Mouse (Mus musculus) CH12.LX (cell line): ENCODE data around the gene Tes3-ps. TPM values are rescaled to one million over a fixed set of nuclear protein-coding genes. Genes with fewer than 3 reads are reported as not detected.

Source experiments
- DNase-seq: peaks from one replicate; pipeline ENCODE4 v3.0.0-alpha.2; 2013; ENCODE audit errors: extremely low read depth
- H3K27ac ChIP-seq: 2 replicates; pipeline ENCODE4 v1.5.1; 2012; ENCODE audit warnings: low read depth, mild to moderate bottlenecking, control low read depth, moderate library complexity; ENCODE audit not compliant: insufficient read depth
- H3K27me3 ChIP-seq: replicated peaks from 2 replicates; pipeline ENCODE3; 2012; ENCODE audit warnings: inconsistent platforms
- H3K36me3 ChIP-seq, 2 experiments: replicated peaks in 1 of 2; 2 replicates each; pipeline versions ENCODE3 to v1.6.1; 2012; ENCODE audit warnings: inconsistent platforms in 1 of 2, low read length in 1 of 2, mild to moderate bottlenecking in 1 of 2, mixed read lengths in 1 of 2, moderate library complexity in 1 of 2; ENCODE audit not compliant: control insufficient read depth in 1 of 2, insufficient read depth in 1 of 2
- H3K4me1 ChIP-seq, 2 experiments: 2 replicates each; pipeline ENCODE4 v1.6.1; 2012; ENCODE audit warnings: inconsistent platforms in 1 of 2, moderate library complexity in 1 of 2; ENCODE audit not compliant: insufficient read depth in 2 of 2, control insufficient read depth in 1 of 2
- H3K4me2 ChIP-seq: 2 replicates; pipeline ENCODE4 v1.6.1; 2012; ENCODE audit warnings: low read depth, mild to moderate bottlenecking, control low read depth; ENCODE audit not compliant: poor library complexity, insufficient read depth, severe bottlenecking
- H3K4me3 ChIP-seq, 3 experiments: fragments of 150-350 bp in 1 of 3; sonication (generic) in 1 of 3; replicated peaks in 1 of 3; 2 replicates each; pipeline versions ENCODE3 to v1.5.1; 2011 to 2012; ENCODE audit warnings: low read depth in 2 of 3, low read length in 2 of 3, mild to moderate bottlenecking in 2 of 3, moderate library complexity in 2 of 3, control low read depth in 1 of 3, improper control_type of control experiment in 1 of 3, inconsistent platforms in 1 of 3, mixed read lengths in 1 of 3; ENCODE audit not compliant: poor library complexity in 1 of 3
- H3K79me2 ChIP-seq: replicated peaks from 2 replicates; pipeline ENCODE4 v1.6.1; 2012; ENCODE audit warnings: mild to moderate bottlenecking, moderate library complexity; ENCODE audit not compliant: control insufficient read depth, poor library complexity, insufficient read depth, severe bottlenecking; ENCODE audit errors: extremely low read depth
- H3K9ac ChIP-seq: 2 replicates; pipeline ENCODE4 v1.6.1; 2012; ENCODE audit warnings: low read depth, mild to moderate bottlenecking, control low read depth, moderate library complexity; ENCODE audit not compliant: insufficient read depth
- H3K9me3 ChIP-seq: replicated peaks from 2 replicates; pipeline ENCODE3; 2012; ENCODE audit warnings: low read length, inconsistent platforms, mixed read lengths
- BHLHE40 ChIP-seq: IDR thresholded peaks from 2 replicates; pipeline ENCODE4 v1.6.1; 2011; ENCODE audit warnings: mild to moderate bottlenecking, low read depth, low read length, improper control_type of control experiment
- CHD1 ChIP-seq: IDR thresholded peaks from 2 replicates; pipeline ENCODE4 v1.6.1; 2012; ENCODE audit warnings: low read depth, low read length, improper control_type of control experiment, inconsistent platforms
- CHD2 ChIP-seq: IDR thresholded peaks from 2 replicates; pipeline ENCODE4 v1.6.1; 2011; ENCODE audit warnings: low read length, improper control_type of control experiment
- E2F4 ChIP-seq: IDR thresholded peaks from 2 replicates; pipeline ENCODE4 v1.6.1; 2011; ENCODE audit warnings: low read depth, low read length, improper control_type of control experiment; ENCODE audit not compliant: insufficient replicate concordance
- ELF1 ChIP-seq: IDR thresholded peaks from 2 replicates; pipeline ENCODE4 v1.6.1; 2014; ENCODE audit warnings: low read depth, mild to moderate bottlenecking, inconsistent platforms, low read length, improper control_type of control experiment
- EP300 ChIP-seq: IDR thresholded peaks from 2 replicates; pipeline ENCODE4 v1.6.1; 2011; ENCODE audit warnings: low read length, improper control_type of control experiment
- ETS1 ChIP-seq: conservative IDR thresholded peaks from 2 replicates; pipeline ENCODE4 v1.6.1; 2012; ENCODE audit warnings: low read depth, mild to moderate bottlenecking, inconsistent platforms, low read length, improper control_type of control experiment, moderate library complexity
- GABPA ChIP-seq: IDR thresholded peaks from 2 replicates; pipeline ENCODE4 v1.6.1; 2012; ENCODE audit warnings: low read depth, low read length, improper control_type of control experiment, inconsistent platforms; ENCODE audit not compliant: insufficient replicate concordance
- JUN ChIP-seq: IDR thresholded peaks from 2 replicates; pipeline ENCODE4 v1.6.1; 2011; ENCODE audit warnings: low read depth, mild to moderate bottlenecking, low read length, improper control_type of control experiment, moderate library complexity; ENCODE audit not compliant: insufficient read depth
- JUND ChIP-seq: conservative IDR thresholded peaks from 2 replicates; pipeline ENCODE4 v1.6.1; 2011; ENCODE audit warnings: low read depth, low read length, improper control_type of control experiment
- KAT2A ChIP-seq: IDR thresholded peaks from 2 replicates; pipeline ENCODE4 v1.6.1; 2012; ENCODE audit warnings: low read length, improper control_type of control experiment, inconsistent platforms; ENCODE audit not compliant: insufficient replicate concordance
- MAX ChIP-seq: IDR thresholded peaks from 2 replicates; pipeline ENCODE4 v1.6.1; 2011; ENCODE audit warnings: low read length, improper control_type of control experiment
- MEF2A ChIP-seq: IDR thresholded peaks from 2 replicates; pipeline ENCODE4 v1.6.1; 2014; ENCODE audit warnings: low read depth, mild to moderate bottlenecking, inconsistent platforms, low read length, improper control_type of control experiment, borderline replicate concordance
- MXI1 ChIP-seq: IDR thresholded peaks from 2 replicates; pipeline ENCODE4 v1.6.1; 2011; ENCODE audit warnings: mild to moderate bottlenecking, low read depth, low read length, improper control_type of control experiment
- MYC ChIP-seq: IDR thresholded peaks from 2 replicates; pipeline ENCODE4 v1.6.1; 2011; ENCODE audit warnings: low read depth, mild to moderate bottlenecking, improper control_type of control experiment, low read length
- NELFE ChIP-seq: IDR thresholded peaks from 2 replicates; pipeline ENCODE4 v1.6.1; 2011; ENCODE audit warnings: low read depth, low read length, improper control_type of control experiment
- NRF1 ChIP-seq: IDR thresholded peaks from 2 replicates; pipeline ENCODE4 v1.6.1; 2014; ENCODE audit warnings: low read depth, mild to moderate bottlenecking, inconsistent platforms, low read length, improper control_type of control experiment, moderate library complexity
- PAX5 ChIP-seq: IDR thresholded peaks from 2 replicates; pipeline ENCODE4 v1.6.1; 2012; ENCODE audit warnings: low read length, inconsistent platforms, mixed read lengths
- RAD21 ChIP-seq: IDR thresholded peaks from 2 replicates; pipeline ENCODE4 v1.6.1; 2011; ENCODE audit warnings: low read depth, mild to moderate bottlenecking, low read length, improper control_type of control experiment, moderate library complexity
- RCOR1 ChIP-seq: conservative IDR thresholded peaks from 2 replicates; pipeline ENCODE4 v1.6.1; 2012; ENCODE audit warnings: low read depth, mild to moderate bottlenecking, inconsistent platforms, low read length, improper control_type of control experiment
- SIN3A ChIP-seq: IDR thresholded peaks from 2 replicates; pipeline ENCODE4 v1.6.1; 2012; ENCODE audit warnings: low read length, improper control_type of control experiment, inconsistent platforms
- TBP ChIP-seq: conservative IDR thresholded peaks from 2 replicates; pipeline ENCODE4 v1.6.1; 2011; ENCODE audit warnings: low read depth, low read length, improper control_type of control experiment
- TCF12 ChIP-seq: IDR thresholded peaks from 2 replicates; pipeline ENCODE4 v1.6.1; 2014; ENCODE audit warnings: low read depth, mild to moderate bottlenecking, inconsistent platforms, low read length, improper control_type of control experiment
- UBTF ChIP-seq: IDR thresholded peaks from 2 replicates; pipeline ENCODE4 v1.6.1; 2012; ENCODE audit warnings: low read depth, mild to moderate bottlenecking, inconsistent platforms, low read length, improper control_type of control experiment, moderate library complexity
- ZKSCAN1 ChIP-seq: IDR thresholded peaks from 2 replicates; pipeline ENCODE4 v1.6.1; 2012; ENCODE audit warnings: low read depth, inconsistent platforms, low read length, improper control_type of control experiment, borderline replicate concordance
- ZNF384 ChIP-seq: IDR thresholded peaks from 2 replicates; pipeline ENCODE4 v1.6.1; 2012; ENCODE audit warnings: low read depth, low read length, improper control_type of control experiment, inconsistent platforms
- dilution Hi-C: fragments of 300-500 bp; cut with MboI; formaldehyde crosslinking; loops from 2 replicates; pipeline ENCODE4 v1.14.3; 2020; ENCODE audit warnings: low sequenced_read_pairs; ENCODE audit not compliant: extremely low pct_unique_long_range_greater_than_20kb, extremely low pct_ligation_motif_present
- in situ Hi-C: fragments of 300-500 bp; cut with MboI; formaldehyde crosslinking; loops from 3 replicates; pipeline ENCODE4 v1.14.3; 2019; ENCODE audit warnings: low sequenced_read_pairs, low pct_ligation_motif_present, low pct_unique_long_range_greater_than_20kb, mixed read lengths
- polyA plus RNA-seq: library from polyadenylated mRNA; unstranded; fragments of >175 nt; gene quantifications from 2 replicates; pipeline ENCODE4 v1.2.1, GENCODE M21; 2012; ENCODE audit warnings: low read depth; ENCODE audit not compliant: insufficient read length
- total RNA-seq, 2 experiments: library from RNA; depleted of rRNA; stranded (reverse); fragments of 300-350 nt in 1 of 2; fragments of >200 nt in 1 of 2; gene quantifications; 2 replicates each; pipeline ENCODE4 v1.2.3; 2012 to 2014

Gene Tes3-ps
- total and polyA plus RNA-seq, 3 experiments = 0.25 to 2.3 (median 1.6) TPM

DNA sequence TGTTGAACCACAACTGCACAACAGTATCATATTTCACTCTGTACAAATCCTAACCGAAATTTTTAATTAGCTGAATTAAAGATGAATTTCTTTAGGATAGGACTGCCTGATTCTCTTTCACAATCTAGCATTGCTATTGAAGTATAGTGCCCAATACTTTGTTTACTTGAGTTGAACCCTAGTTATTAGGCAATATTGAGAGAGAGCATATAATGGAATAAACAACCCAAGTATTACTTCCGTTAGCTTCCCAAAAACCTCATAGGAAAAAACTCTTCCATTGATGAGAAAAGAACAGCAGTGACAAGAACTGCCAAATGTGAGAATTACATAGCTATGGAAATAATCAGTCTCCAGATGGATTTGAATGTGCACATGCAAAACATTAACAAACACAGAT, 33.1 kb downstream of the Tes3-ps start:
- Histone ChIP-seq H3K9ac (no peak overlapping the region), H3K79me2 (no peaks in the 10 kb centered on the region), H3K27me3 (no peaks in the 10 kb centered on the region), H3K9me3 (no peaks in the 10 kb centered on the region), H3K4me2 (no peak overlapping the region), H3K27ac (no peak overlapping the region), H3K36me3 (no peaks in the 10 kb centered on the region), H3K4me3 (no peak overlapping the region), H3K4me1 (no peaks in the 10 kb centered on the region)
- dilution Hi-C loops (no loop called here), in situ Hi-C loops (no loop called here)
- no peak for TF ChIP-seq MAX
- no peak for DNase-seq

DNA sequence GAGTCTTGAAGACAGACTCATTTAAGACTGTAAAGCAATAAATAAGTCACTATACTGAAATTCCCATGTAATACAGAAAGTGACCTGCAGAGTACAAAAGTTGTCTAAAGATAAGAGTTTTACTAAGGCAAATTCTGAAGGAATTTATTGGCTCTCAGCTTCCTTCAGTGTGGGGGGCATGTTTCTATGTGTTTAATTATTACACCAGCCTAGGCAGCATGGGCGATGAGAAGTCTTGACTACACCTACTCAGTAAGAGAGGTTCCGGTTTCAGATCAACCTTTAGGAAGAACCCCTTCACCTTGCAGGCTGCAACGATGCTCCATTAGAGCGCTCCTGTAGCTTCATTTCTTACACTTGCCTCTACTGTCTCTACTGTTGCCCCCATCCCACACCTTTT, 37.5 kb downstream of the Tes3-ps start:
- dilution Hi-C loops = no loop called here
- DNase-seq = no peak
- in situ Hi-C loops = no loop called here

GRCm38 (mm10) chr13:49536946-49537345, 43.8 kb downstream of the Tes3-ps start:
- Histone ChIP-seq H3K4me3 (no peak overlapping the region), H3K79me2 (no peaks in the 10 kb centered on the region), H3K4me2 (no peak overlapping the region), H3K36me3 (no peaks in the 10 kb centered on the region), H3K4me1 (peaks cover 0 to 14% of the 10 kb centered on the region in 2 experiments; a peak in 2 of 4 replicates), H3K9me3 (no peaks in the 10 kb centered on the region), H3K9ac (no peak overlapping the region), H3K27ac (no peak overlapping the region), H3K27me3 (no peaks in the 10 kb centered on the region)
- no peak for DNase-seq
- dilution Hi-C loops = no loop called here
- no peak for TF ChIP-seq CHD1
- no peak for TF ChIP-seq GABPA
- TF ChIP-seq PAX5 = no peak
- TF ChIP-seq RCOR1 = no peak
- no peak for TF ChIP-seq TCF12
- TF ChIP-seq NELFE = no peak
- no peak for TF ChIP-seq MYC
- no peak for TF ChIP-seq NRF1
- no peak for TF ChIP-seq MEF2A
- no peak for TF ChIP-seq E2F4
- no peak for TF ChIP-seq MXI1
- no peak for TF ChIP-seq ETS1
- no peak for TF ChIP-seq EP300
- no peak for TF ChIP-seq BHLHE40
- in situ Hi-C loops = no loop called here

More for the DNA sequence above, 37.5 kb downstream of the Tes3-ps start:
- Histone ChIP-seq H3K27ac (no peak overlapping the region), H3K4me3 (no peak overlapping the region), H3K79me2 (no peaks in the 10 kb centered on the region), H3K9ac (no peak overlapping the region), H3K4me2 (no peak overlapping the region), H3K36me3 (no peaks in the 10 kb centered on the region), H3K4me1 (no peaks in the 10 kb centered on the region), H3K9me3 (no peaks in the 10 kb centered on the region), H3K27me3 (no peaks in the 10 kb centered on the region)
- TF ChIP-seq UBTF = no peak
- TF ChIP-seq SIN3A = no peak
- TF ChIP-seq RAD21 = no peak
- TF ChIP-seq ZKSCAN1 = no peak
- TF ChIP-seq NRF1 = no peak
- TF ChIP-seq JUN = no peak
- TF ChIP-seq GABPA = no peak
- no peak for TF ChIP-seq JUND
- no peak for TF ChIP-seq TBP
- no peak for TF ChIP-seq MAX
- TF ChIP-seq ETS1 = no peak
- no peak for TF ChIP-seq ELF1
- TF ChIP-seq ZNF384 = no peak
- no peak for TF ChIP-seq RCOR1
- no peak for TF ChIP-seq KAT2A
- no peak for TF ChIP-seq CHD2
- no peak for TF ChIP-seq EP300
- TF ChIP-seq MYC = no peak
